ENCODE assay signal across 8 mouse cellular contexts in the genomic region with DNA sequence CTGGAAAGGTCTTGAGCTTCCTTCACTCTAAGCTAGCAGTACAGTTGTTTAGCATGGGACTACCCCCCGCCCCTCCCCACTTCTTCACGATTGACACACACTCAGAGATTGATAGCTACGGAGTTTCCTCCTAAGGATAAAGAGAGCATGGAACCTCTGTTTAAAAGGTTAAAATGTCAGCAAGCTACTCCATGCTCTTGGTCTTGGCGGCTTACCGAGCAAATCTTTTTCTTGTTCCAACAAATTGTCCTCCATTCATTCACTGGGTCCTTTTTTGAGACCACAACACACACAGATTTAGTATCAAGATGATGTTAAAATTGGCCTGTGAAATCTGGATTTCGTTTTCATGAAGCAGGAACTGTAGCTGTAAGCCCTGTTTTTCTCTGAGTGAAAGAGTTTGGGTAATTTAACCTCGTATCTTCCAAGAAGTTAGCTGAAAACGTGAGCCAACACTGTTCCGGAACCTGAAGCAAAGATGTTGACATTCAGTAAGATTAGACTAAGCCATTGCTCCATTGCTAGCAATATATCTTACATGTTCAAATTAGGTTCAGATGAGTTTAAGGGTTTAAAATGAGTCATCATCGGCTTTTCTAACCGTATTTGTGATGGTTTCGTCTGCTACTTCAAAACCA. TPM values are rescaled to one million over a fixed set of nuclear protein-coding genes. Genes with fewer than 3 reads are reported as not detected.
DNase-seq lines count a peak whose midpoint lies in the region; ATAC-seq and TF ChIP-seq lines count a peak whose summit lies in the region.

No protein-coding gene starts in this region.

- H3K9me3 ChIP-seq in liver, postnatal 0 days (ENCODE audit: low read length), result no peaks in the 10 kb centered on the region

- peaks cover 14% of the 10 kb centered on the region for H3K4me1 ChIP-seq in liver, postnatal 0 days (ENCODE audit: insufficient read depth)

- WGBS in liver, postnatal 0 days (ENCODE audit: insufficient replicate concordance), result 17% methylated on average over 12 of the region's 12 CpGs

- intact Hi-C loops in left cerebral cortex, adult 2 months (cut with DNase I), result loop anchor here (2.0 to 10.0 kb wide), 3 partner anchors 86 to 218 kb away; a partner anchor contains a TSS
- intact Hi-C loops in left cerebral cortex, postnatal 36 days (cut with DNase I), result loop anchor here (10.0 kb wide), 1 partner anchor 142 kb away; a partner anchor contains a TSS

- TF ChIP-seq CTCF in left cerebral cortex, adult 2 months (IDR thresholded peaks at IDR 0.05), result no peak
- no peak for TF ChIP-seq CTCF in liver, postnatal 0 days (IDR thresholded peaks at IDR 0.05; ENCODE audit: low read depth)

- DNase-seq in left cerebral cortex, adult 2 months (ENCODE audit: extremely low spot score in 1 of 2, low spot score in 2 of 2), result no peak
- DNase-seq in left cerebral cortex, postnatal 36 days (ENCODE audit: low spot score in 2 of 2), result no peak
- peak; percentile 31 for DNase-seq in brain, adult 2 months (ENCODE audit: low read depth, low spot score)
- DNase-seq in liver, postnatal 0 days, result no peak
- no peak for DNase-seq in gastrocnemius, postnatal 4 days (ENCODE audit: low spot score in 2 of 2)
- DNase-seq in left cerebral cortex, adult 11 months (ENCODE audit: low spot score), result no peak
- DNase-seq in spleen, adult 12 weeks (ENCODE audit: low spot score), result no peak

- peak overlapping the region; percentile 76 for H3K4me2 ChIP-seq in liver, postnatal 0 days (ENCODE audit: low read depth, low read length)

- H3K36me3 ChIP-seq in liver, postnatal 0 days (replicated peaks; ENCODE audit: insufficient read depth, low read length), result no peaks in the 10 kb centered on the region

- H3K9ac ChIP-seq in liver, postnatal 0 days (replicated peaks), result peak overlapping the region; percentile 56

- H3K27me3 ChIP-seq in liver, postnatal 0 days (ENCODE audit: insufficient read depth, low read length), result no peaks in the 10 kb centered on the region

- TF ChIP-seq EP300 in liver, postnatal 0 days (IDR thresholded peaks at IDR 0.05; ENCODE audit: low read depth), result no peak

- peak overlapping the region; percentile 92 for H3K27ac ChIP-seq in left cerebral cortex, adult 2 months
- H3K27ac ChIP-seq in liver, postnatal 0 days (ENCODE audit: low read depth), result peak overlapping the region; percentile 77

- peak overlapping the region; percentile 49 for H3K4me3 ChIP-seq in left cerebral cortex, adult 2 months
- peak overlapping the region; percentile 99 for H3K4me3 ChIP-seq in liver, postnatal 0 days (ENCODE audit: low read depth, low read length)

- ATAC-seq in granulocyte monocyte progenitor cell, adult 5-6 weeks (replicated peaks; ENCODE audit: poor library complexity, severe bottlenecking), result peak; percentile 10
- ATAC-seq in liver, postnatal 0 days, result no peak

RNA-seq across cellular contexts. Expression of a gene that starts 0.7 kb away (rescaled TPM):
- 10 to 100 TPM; 52.7 to 54.9 TPM for total RNA-seq in left cerebral cortex, adult 2 months (2021)
- total RNA-seq in left cerebral cortex, postnatal 36 days (2021), result 10 to 100 TPM; 43.1 to 49.0 TPM
- 75.9 and 82.5 TPM in 2 replicates for total RNA-seq in granulocyte monocyte progenitor cell, adult 5-6 weeks (2014; fragmentation: Nextera tagmentation)
- 61.3 and 65.0 TPM in 2 replicates for total RNA-seq in granulocyte monocyte progenitor cell, adult 5-6 weeks (2017)
- polyA plus RNA-seq in liver, postnatal 0 days (2015; fragmentation: Nextera tagmentation; extraction: Ambion mirVana), result 22.5 and 22.9 TPM in 2 replicates
- 10 to 100 TPM; 29.2 to 33.2 TPM for total RNA-seq in gastrocnemius, postnatal 4 days (2021)

RNA-seq across cellular contexts. Expression of a gene that starts 39.2 kb away (rescaled TPM):
- 1 to 10 TPM; 3.0 to 3.2 TPM for total RNA-seq in left cerebral cortex, adult 2 months (2021)
- total RNA-seq in left cerebral cortex, postnatal 36 days (2021), result 1 to 10 TPM; 2.9 to 5.0 TPM
- not detected in 2 replicates for total RNA-seq in granulocyte monocyte progenitor cell, adult 5-6 weeks (2014; fragmentation: Nextera tagmentation)
- not detected in 2 replicates for total RNA-seq in granulocyte monocyte progenitor cell, adult 5-6 weeks (2017)
- 0.04 and 0.18 TPM in 2 replicates for polyA plus RNA-seq in liver, postnatal 0 days (2015; fragmentation: Nextera tagmentation; extraction: Ambion mirVana)
- 100 to 1,000 TPM; 208 to 218 TPM for total RNA-seq in gastrocnemius, postnatal 4 days (2021)

Comparison
In these comparisons a context has a peak if more than half of its experiments do, and no peak if none do; other contexts are left out.
1. RNA of a gene that starts 39.2 kb away (total RNA-seq): 208 to 218 TPM in gastrocnemius, postnatal 4 days; 2.9 to 5.0 TPM in left cerebral cortex, postnatal 36 days, 3.0 to 3.2 TPM in left cerebral cortex, adult 2 months and not detected in granulocyte monocyte progenitor cell, adult 5-6 weeks; every median in the first group is over 10 times any median in the second.